Mouse (Mus musculus) spleen, postnatal 36 days (tissue): Measurements from ENCODE around the gene Cox7b.
"Not testable (repeated sequence)": the region's sequence is repeated elsewhere in the genome, so short reads cannot be mapped to it uniquely, and the experiment has no call there.

Source experiments
- DNase-seq, 2 experiments: peaks; one replicate each; pipeline ENCODE4 v3.0.0; 2022; ENCODE audit warnings: low spot score in 2 of 2, mixed read lengths in 1 of 2

Gene Cox7b

DNA sequence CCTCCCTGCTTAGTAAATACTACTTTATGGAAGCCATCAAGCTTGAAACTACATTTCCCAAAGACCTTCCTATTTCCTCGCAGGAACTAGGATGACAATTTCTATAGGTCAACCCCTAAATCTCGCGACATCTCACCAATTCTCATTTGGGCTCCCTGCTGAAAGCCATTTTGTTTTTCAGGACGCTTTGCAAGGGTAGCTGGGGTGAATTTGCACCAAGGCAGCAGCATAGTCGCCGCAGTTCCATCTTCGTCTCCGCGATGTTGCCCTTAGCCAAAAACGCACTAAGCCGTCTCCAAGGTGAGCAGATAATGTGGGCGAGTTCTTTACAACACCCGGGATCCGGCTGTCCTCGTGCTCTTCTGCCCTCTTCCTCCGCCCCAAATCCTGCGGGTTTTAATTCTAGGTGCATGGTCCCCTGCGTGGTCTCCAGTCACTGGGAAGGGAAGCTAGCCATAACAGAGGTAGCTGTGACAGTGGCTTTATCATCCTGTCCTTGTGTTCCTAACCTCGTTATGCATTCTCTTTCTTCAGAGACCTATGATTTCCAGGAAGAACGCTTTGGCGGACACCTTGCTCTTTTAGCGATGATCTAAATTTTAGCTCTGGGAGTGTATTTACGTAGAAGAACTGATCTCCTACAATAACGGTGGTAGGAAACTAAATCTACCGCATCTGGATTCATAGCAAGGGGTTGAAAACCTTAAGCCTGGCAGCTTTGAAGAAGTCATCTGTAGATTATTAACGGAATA lies at the start of gene Cox7b:
TSS of gene Cox7b (plus strand) at position 130 of the 752 bp plus-strand sequence.
- DNase-seq, result peak; percentile 80 to 84

GRCm38 (mm10) chrX:106001605-106002004 lies 13.9 kb upstream of the Cox7b start:
- no peak for DNase-seq

- DNase-seq, result no peak
Observed at GRCm38 (mm10) chrX:106010762-106011161, 4.7 kb upstream of the Cox7b start.

DNA sequence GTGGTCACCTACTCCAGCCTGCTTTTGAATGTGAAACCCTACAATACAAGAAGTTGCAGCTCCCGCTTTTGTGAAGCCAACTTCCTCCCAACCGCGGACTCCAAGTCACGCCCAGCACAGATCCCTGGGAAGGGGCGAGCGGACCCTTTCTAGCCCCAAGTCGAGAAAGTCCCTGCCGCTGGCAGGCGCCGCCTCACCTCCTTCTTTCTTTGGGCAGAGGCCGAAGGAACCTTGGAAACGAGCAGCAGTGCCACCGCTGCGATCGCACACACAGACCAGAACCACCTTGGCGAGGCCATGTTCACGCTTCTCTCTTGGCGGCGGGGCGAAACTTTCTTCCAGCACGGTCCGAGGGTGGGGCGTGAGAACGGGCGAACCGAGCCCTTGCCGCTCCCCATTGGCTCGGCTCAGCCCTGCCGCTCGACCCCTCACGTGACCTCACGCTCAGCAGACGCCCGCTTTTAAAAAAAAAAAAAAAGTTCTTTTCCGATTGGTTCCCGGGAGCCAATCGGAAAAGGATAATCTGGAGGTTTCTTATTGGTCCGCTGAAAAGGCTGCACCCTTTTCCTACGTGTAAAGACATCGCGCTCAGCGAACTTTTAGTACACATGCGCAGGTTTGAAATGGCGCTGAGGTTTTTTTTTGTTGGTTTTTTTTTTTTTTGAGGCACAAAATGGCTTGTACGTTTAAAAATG lies 3.9 kb upstream of the Cox7b start, which contains the start of gene Magt1:
TSS of gene Magt1 (minus strand) at position 442 of the 695 bp plus-strand sequence.
- DNase-seq, result peak; percentile 88 to 89

- DNase-seq, result no peak
Observed at GRCm38 (mm10) chrX:106012559-106012958, 2.9 kb upstream of the Cox7b start.

DNA sequence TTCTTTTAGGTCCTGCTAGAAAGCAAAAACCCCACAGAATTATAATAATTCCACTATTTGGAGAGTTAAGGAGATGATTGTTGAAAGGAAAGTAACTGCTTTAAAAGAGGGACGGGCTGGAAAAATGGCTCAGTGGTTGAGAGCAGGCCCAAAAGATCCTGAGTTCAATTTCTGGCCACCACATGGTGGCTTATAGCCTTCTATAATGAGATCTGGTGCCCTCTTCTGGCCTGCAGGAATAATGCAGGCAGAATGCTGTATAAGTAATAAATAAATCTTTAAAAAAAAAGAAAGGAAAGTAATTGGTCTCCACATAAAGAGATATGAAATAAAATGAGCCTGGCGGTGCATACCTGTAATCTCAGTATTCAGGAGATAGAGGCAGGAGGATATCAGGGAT lies 2.3 kb upstream of the Cox7b start:
- DNase-seq, result peak; percentile 13 to 50

DNA sequence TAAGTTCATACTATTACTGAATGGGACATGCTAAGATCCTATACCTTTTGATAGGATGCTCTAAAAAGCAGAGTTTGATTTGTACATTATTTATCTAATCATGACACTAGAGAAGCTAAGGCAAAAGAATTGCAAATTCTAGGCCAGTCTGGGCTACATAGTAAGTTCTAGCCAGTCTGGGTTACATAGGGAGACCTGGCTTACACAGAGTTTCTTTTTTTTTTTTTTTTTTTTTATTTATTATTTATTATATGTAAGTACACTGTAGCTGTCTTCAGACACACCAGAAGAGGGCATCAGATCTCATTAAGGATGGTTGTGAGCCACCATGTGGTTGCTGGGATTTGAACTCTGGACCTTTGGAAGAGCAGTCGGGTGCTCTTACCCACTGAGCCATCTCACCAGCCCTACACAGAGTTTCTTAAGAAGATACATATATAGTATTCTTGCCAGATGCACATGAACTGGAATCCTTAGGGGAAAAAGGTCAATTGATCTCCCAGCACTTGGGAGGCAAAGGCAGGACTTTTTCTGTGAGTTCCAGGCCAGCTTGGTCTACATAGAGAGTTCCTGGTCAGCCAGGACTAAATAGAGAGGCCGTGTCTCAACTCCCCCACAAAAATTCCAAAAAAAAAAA lies 641 bp upstream of the Cox7b start:
- not testable (repeated sequence) for DNase-seq

GRCm38 (mm10) chrX:106017102-106017501 lies 1.6 kb downstream of the Cox7b start:
- DNase-seq, result no peak

DNA sequence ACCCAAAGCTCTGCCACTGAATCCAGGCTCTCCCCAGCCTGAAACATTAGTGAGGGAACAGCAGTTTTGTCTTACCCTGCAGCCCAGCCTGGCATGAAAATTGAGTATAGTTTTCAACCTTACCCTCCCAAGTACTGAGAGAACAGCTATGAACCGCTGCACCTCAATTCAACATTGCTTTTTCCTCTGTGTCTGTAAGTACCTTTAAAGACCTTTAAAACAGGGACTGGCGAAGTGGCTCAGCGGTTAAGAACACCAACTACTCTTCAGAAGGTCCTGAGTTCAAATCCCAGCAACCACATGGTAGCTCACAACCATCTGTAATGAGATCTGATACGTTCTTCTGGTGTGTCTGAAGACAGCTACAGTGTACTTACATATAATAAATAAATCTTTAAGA lies 2.0 kb downstream of the Cox7b start:
- DNase-seq, result no peak

DNA sequence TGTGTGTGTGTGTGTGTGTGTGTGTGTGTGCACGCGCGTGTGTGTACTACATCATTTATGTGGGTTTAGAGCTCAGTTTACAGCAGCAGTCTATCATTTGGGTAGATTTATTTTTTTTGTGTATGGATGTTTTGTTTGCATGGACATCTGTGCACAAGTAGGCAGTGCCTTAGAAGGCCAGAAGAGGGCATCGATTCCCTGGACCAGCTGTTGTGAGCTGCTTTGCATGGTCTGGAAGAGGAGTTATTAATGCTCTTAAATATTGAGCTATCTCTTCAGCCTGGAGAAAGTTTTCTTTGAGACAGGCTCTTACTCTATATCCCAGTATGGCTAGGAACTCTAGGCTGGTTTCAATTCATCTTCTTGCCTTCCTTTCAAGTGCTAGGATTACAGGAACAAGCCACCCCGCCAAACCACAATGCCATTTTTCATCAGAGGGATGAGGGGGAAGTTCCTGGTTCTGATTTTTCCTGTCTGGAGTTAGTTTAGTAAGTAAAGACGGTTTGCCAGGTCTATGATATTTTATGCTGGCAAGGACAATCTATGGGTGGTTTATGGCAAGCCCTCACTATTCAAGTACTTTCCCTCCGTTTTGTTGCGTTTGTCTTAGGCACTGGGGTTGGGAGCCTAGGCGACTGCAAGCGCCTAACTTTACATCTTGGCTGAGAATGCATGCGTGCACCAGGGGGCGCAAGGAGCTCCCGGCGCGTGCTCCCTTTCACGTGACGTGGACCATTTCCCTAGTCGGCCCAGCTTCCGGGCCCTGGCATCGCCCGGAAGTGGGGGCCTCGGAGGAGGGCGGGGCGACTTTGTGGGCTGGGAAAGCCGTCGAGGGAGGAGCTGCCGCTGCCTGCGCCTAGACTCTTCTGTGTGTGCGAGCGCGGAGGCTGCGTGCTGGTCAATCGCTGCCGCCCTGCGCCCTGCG lies 11.2 kb downstream of the Cox7b start, which contains the start of gene Atp7a:
TSS of gene Atp7a (plus strand) at position 859 of the 925 bp plus-strand sequence.
- peak; percentile 90 to 93 for DNase-seq

DNA sequence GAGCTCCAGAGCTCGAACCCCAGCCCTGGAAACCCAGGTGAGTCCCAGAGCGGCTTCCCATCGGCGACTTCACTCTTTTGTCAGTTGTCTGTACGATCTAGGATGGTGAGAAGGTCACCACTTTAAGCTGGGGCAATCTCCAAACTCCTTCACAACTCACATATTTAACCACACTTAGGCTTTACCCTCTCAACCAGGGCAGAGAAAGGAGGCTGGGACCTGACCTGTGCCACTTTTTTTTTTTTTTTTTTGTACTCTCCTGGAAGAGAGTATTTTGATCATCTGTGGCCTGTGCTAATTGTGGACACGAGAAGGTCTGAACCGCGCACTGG lies 11.8 kb downstream of the Cox7b start:
- no peak for DNase-seq

DNA sequence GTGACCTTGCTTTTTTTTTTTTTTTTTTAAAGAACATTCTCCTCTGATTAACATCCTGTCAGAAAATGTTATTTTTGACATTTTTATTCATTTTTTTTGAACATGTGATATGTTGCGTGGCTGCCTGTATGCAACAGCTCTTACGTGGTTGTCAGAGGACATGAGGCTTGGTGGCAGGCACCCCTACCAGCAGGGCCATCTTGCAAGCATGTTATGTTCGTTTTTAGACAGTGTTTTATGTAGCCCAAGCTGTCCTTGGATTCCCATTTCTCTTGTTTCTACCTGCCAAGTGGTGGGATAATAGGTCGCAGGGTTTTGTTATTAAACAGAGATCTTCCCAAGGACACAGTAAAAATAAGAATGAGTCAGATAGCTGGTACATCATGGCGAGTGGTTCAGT lies 14.7 kb downstream of the Cox7b start:
- no peak for DNase-seq

DNA sequence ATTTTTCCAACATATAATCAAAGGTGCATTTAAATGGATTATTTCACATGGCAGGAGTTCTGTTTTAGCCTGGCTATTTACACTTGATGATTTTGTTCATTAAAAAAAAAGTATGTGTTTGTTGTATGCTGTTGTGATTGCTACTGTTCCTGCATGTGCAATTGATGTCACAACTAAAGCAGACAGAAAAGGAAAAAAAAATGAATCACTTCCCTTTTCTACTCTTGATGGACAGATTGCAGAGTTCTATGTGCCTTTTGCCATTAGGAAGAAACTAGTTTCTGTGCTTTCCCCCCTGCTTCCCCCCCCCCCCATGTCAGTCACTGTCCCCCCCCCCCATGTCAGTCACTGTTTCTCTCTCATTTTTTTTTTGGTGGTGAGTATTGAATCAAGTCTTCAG lies 15.6 kb downstream of the Cox7b start:
- DNase-seq, result no peak

DNA sequence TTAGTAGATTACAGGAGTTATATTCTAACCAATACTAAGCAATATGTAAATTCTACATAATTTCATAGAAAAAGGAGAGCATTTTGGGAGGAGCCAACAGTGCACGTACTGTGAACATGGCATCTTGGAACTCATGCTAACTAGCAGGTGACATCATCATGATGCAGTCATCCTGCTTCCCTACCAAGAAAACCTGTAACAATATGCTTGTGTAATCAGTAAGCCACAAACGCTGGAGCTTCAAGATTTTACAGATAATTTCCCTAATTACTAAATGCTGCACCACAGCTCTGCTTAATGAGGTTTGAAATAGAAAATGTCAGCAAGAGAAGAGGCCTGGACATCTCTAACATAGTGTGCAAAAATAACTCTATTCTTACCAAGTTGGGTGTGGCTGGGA lies 20.2 kb downstream of the Cox7b start:
- DNase-seq, result no peak

DNA sequence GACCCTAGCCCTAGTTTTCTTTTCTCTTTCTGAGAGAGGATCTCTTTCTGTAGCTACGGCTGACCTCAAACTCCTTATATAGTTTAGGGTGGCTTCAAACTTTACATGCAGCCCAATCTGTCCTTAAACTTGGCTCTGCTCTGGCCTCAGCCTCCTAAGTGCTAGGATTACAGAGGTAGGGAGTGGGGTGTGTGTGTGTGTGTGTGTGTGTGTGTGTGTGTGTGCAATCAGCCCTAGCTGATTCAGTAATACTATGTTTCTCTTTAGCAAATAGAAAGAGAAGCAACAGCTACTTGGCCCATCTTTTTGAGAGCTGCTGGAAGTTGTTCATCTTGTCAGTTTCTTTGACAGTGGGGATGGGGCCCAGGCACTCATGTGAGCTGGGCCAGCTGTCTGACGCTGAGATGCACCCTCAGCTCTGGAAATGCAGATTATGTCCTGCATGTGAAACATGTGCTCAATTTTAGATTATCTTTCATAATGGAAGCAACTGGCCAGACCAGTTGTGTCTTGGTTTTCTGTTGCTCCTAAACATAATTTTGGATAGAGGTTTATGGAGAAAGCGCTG lies 21.8 kb downstream of the Cox7b start:
- DNase-seq, result no peak

GRCm38 (mm10) chrX:106043863-106044617 lies 28.5 kb downstream of the Cox7b start:
- DNase-seq, result peak in 1 of 2 experiments; percentile 13

DNA sequence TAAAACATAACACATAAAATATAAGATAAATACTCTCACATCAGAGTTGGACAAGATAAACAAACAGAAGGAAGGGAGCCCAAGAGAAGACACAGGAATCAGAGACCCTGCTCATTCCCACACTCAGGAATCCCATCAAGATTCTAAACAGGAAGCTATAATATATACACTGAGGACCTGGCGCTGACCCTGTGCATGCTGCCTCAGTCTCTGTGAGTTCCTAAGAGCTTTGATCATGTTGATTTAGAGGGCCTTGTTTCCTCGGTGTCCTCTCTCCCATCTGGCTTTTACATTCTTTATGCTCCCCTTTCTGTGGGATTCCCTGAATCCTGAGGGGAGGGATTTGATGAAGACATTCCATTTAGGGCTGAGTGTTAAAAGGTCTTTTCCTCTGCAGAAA lies 30.0 kb downstream of the Cox7b start:
- no peak for DNase-seq

DNA sequence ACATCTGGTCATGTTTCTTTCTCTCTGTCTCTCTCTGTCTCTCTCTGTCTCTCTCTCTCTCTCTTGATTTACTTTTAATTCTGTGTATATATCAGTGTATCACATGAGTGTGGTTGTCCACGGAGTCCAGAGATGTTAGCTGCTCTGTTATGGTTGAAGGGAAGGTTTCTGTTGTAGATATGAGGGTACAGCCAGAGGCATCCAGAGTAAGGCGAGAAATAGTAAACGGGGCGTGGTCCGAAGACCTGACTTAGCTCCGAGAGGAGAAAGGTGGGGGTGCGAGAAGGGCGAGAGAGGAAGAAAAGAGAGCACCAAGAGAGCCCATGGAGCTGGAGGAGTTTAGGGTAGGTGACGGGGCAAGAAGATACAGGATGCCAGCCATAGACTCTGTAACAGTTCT lies 30.4 kb downstream of the Cox7b start:
- DNase-seq, result no peak

DNA sequence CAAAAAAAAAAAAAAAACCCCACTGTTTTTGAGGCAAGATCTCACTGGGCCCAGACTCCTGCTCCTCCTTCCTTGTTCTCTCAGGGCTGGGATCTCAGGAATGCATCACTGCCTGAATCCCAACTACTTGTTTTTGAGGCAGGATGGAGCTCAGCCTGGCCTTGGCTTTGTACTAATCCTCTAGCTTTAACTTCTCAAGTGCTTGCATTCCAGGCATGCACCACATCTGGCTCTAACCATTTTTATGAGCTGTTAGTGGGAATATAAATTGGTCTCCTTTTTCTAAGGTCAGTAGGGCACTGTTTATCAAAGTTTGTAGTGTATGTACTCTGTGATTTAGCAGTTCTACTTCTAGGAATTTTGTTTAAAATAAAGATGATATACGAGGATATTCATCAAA lies 32.7 kb downstream of the Cox7b start:
- no peak for DNase-seq
